Mouse (Mus musculus): ENCODE data around the gene Cyb5b.

GRCm38 (mm10) chr8:107116023-107116422, 34.4 kb upstream of the Cyb5b start:
- TF ChIP-seq CTCF (IDR thresholded peaks at IDR 0.05; ENCODE audit: insufficient read depth, low read depth, low read length) (no peak), POLR2A (IDR thresholded peaks at IDR 0.05; ENCODE audit: insufficient read depth, low read depth, low read length) (no peak)

All from olfactory bulb, adult 2 months (tissue).